Mouse (Mus musculus): Measurements from ENCODE around the gene Cd99l2. TPM values are rescaled to one million over a fixed set of nuclear protein-coding genes. Genes with fewer than 3 reads are reported as not detected.
A peak's percentile ranks its signal among the peaks of the same experiment; 100 is the strongest.
"Not testable (repeated sequence)": the region's sequence is repeated elsewhere in the genome, so short reads cannot be mapped to it uniquely, and the experiment has no call there.

Gene Cd99l2
- total and polyA plus RNA-seq, 3 experiments: 3.7 to 22.2 (median 16.1) TPM

DNA sequence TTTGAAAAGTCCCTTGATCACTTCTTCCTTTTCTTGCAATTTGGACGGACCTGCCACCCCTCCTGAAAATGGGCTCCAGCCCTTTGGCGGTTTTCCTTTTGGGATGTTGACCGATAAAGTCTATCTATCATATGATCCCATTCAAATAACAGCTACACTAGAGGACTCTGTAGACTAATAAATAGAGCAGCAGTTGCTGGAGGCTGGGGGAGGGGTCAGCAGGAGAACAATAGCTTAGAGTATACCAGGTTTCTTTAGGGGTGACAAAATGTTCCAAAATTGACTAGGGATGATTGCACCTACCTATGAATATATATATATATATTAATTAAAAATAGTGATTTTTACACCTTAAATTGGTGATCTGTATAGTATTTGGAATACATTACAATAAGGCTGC, 35.5 kb upstream of the Cd99l2 start:
- Histone ChIP-seq H3K4me3 (ENCODE audit: low read depth, low read length) (no peak overlapping the region), H3K27me3 (ENCODE audit: insufficient read depth, low read length) (no peaks in the 10 kb centered on the region), H3K4me1 (ENCODE audit: insufficient read depth, low read depth, low read length) (peaks cover 52% of the 10 kb centered on the region), H3K36me3 (replicated peaks) (no peaks in the 10 kb centered on the region), H3K9me3 (replicated peaks) (no peaks in the 10 kb centered on the region)
- no peak for TF ChIP-seq CTCF (IDR thresholded peaks at IDR 0.05; ENCODE audit: low read depth, low read length)
- TF ChIP-seq POLR2AphosphoS5 (IDR thresholded peaks at IDR 0.05; ENCODE audit: insufficient replicate concordance, low read depth, low read length): no peak
- TF ChIP-seq GATA2 (IDR thresholded peaks at IDR 0.05; ENCODE audit: borderline replicate concordance, low read depth, low read length): no peak
- no peak for TF ChIP-seq GATA1 (IDR thresholded peaks at IDR 0.05; ENCODE audit: borderline replicate concordance, low read length)
- TF ChIP-seq TAL1 (conservative IDR thresholded peaks at IDR 0.05; ENCODE audit: low read depth, low read length): no peak
- ATAC-seq (ENCODE audit: extremely low read depth, insufficient number of reproducible peaks, low FRiP score, poor library complexity, severe bottlenecking) (no peak), DNase-seq (ENCODE audit: low spot score) (no peak)

DNA sequence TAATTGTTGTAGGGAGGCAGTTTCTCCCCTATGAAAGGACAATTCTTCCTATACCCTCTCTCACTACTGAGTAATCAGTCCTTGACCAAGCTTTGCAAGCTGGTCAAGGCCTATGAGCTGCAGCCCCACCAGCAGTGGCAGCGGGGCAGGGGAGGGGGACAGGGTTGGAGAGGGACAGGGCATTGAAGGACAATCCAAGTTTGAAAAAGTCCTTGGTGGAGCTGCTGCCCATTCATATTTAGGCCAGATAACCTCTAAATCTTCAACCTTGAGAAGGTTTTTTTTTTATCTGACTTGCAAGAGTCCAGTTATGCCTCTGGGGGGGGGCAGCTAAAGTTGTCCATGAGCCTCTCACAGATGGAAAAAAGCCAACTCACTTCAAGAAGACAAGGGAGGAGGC, 34.8 kb upstream of the Cd99l2 start:
- DNase-seq (ENCODE audit: low spot score) (no peak), ATAC-seq (ENCODE audit: extremely low read depth, insufficient number of reproducible peaks, low FRiP score, poor library complexity, severe bottlenecking) (no peak)
- Histone ChIP-seq H3K4me3 (ENCODE audit: low read depth, low read length) (no peak overlapping the region), H3K27me3 (ENCODE audit: insufficient read depth, low read length) (no peaks in the 10 kb centered on the region), H3K9me3 (replicated peaks) (no peaks in the 10 kb centered on the region), H3K36me3 (replicated peaks) (no peaks in the 10 kb centered on the region), H3K4me1 (ENCODE audit: insufficient read depth, low read depth, low read length) (peaks cover 47% of the 10 kb centered on the region)
- TF ChIP-seq CTCF (IDR thresholded peaks at IDR 0.05; ENCODE audit: low read depth, low read length) (no peak), GATA2 (IDR thresholded peaks at IDR 0.05; ENCODE audit: borderline replicate concordance, low read depth, low read length) (no peak), TAL1 (conservative IDR thresholded peaks at IDR 0.05; ENCODE audit: low read depth, low read length) (no peak), POLR2AphosphoS5 (IDR thresholded peaks at IDR 0.05; ENCODE audit: insufficient replicate concordance, low read depth, low read length) (no peak), GATA1 (IDR thresholded peaks at IDR 0.05; ENCODE audit: borderline replicate concordance, low read length) (no peak)

- peak; percentile 77 for ATAC-seq (ENCODE audit: extremely low read depth, insufficient number of reproducible peaks, low FRiP score, poor library complexity, severe bottlenecking)
- Histone ChIP-seq H3K4me3 (ENCODE audit: low read depth, low read length) (no peak overlapping the region; the same call in 1 of the 2 replicates), H3K36me3 (replicated peaks) (no peaks in the 10 kb centered on the region)
Measured at GRCm38 (mm10) chrX:71525593-71526299, 33.1 kb upstream of the Cd99l2 start.

GRCm38 (mm10) chrX:71524310-71524709, 31.7 kb upstream of the Cd99l2 start:
- no peaks in the 10 kb centered on the region for H3K27me3 ChIP-seq (ENCODE audit: insufficient read depth, low read length)
- TF ChIP-seq GATA1 (IDR thresholded peaks at IDR 0.05; ENCODE audit: borderline replicate concordance, low read length) (no peak), POLR2AphosphoS5 (IDR thresholded peaks at IDR 0.05; ENCODE audit: insufficient replicate concordance, low read depth, low read length) (no peak), GATA2 (IDR thresholded peaks at IDR 0.05; ENCODE audit: borderline replicate concordance, low read depth, low read length) (no peak), CTCF (IDR thresholded peaks at IDR 0.05; ENCODE audit: low read depth, low read length) (no peak), TAL1 (conservative IDR thresholded peaks at IDR 0.05; ENCODE audit: low read depth, low read length) (no peak)
- peaks cover 42% of the 10 kb centered on the region for H3K4me1 ChIP-seq (ENCODE audit: insufficient read depth, low read depth, low read length)
- no peaks in the 10 kb centered on the region for H3K36me3 ChIP-seq (replicated peaks)
- H3K4me3 ChIP-seq (ENCODE audit: low read depth, low read length): no peak overlapping the region
- H3K9me3 ChIP-seq (replicated peaks): no peaks in the 10 kb centered on the region
- ATAC-seq (ENCODE audit: extremely low read depth, insufficient number of reproducible peaks, low FRiP score, poor library complexity, severe bottlenecking) (no peak), DNase-seq (ENCODE audit: low spot score) (no peak)

More at GRCm38 (mm10) chrX:71525593-71526299, 33.1 kb upstream of the Cd99l2 start:
- TF ChIP-seq GATA2 (IDR thresholded peaks at IDR 0.05; ENCODE audit: borderline replicate concordance, low read depth, low read length) (no peak), POLR2AphosphoS5 (IDR thresholded peaks at IDR 0.05; ENCODE audit: insufficient replicate concordance, low read depth, low read length) (no peak), TAL1 (conservative IDR thresholded peaks at IDR 0.05; ENCODE audit: low read depth, low read length) (peak; percentile 55)
- peaks cover 41% of the 10 kb centered on the region for H3K4me1 ChIP-seq (ENCODE audit: insufficient read depth, low read depth, low read length)
- H3K9me3 ChIP-seq (replicated peaks): no peaks in the 10 kb centered on the region
- H3K27me3 ChIP-seq (ENCODE audit: insufficient read depth, low read length): no peaks in the 10 kb centered on the region
- no peak for DNase-seq (ENCODE audit: low spot score)

DNA sequence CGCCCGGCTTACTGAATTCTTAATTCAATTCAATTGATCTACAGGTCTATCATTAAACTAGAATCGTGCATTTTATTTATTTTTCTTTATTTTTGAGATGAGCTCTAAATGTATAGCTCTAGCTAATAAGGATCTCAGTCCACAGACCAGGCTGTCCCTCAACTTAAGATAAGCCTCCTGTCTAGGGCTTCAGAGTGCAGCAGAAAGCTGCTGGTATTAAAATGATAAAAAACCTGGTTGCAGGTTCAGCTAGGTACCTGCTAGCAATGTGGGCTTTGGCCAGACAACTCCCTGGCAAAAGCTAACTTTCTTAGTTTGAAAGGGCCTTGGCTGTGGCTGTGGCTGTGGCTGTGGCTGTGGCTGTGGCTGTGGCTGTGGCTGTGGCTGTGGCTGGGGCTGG, 30.2 kb upstream of the Cd99l2 start:
- Histone ChIP-seq H3K9me3 (replicated peaks) (no peaks in the 10 kb centered on the region), H3K4me1 (ENCODE audit: insufficient read depth, low read depth, low read length) (peaks cover 33% of the 10 kb centered on the region), H3K36me3 (replicated peaks) (no peaks in the 10 kb centered on the region), H3K27me3 (ENCODE audit: insufficient read depth, low read length) (no peaks in the 10 kb centered on the region), H3K4me3 (ENCODE audit: low read depth, low read length) (no peak overlapping the region)
- ATAC-seq (ENCODE audit: extremely low read depth, insufficient number of reproducible peaks, low FRiP score, poor library complexity, severe bottlenecking): no peak
- no peak for DNase-seq (ENCODE audit: low spot score)
- TF ChIP-seq GATA2 (IDR thresholded peaks at IDR 0.05; ENCODE audit: borderline replicate concordance, low read depth, low read length): no peak
- TF ChIP-seq POLR2AphosphoS5 (IDR thresholded peaks at IDR 0.05; ENCODE audit: insufficient replicate concordance, low read depth, low read length): no peak
- TF ChIP-seq GATA1 (IDR thresholded peaks at IDR 0.05; ENCODE audit: borderline replicate concordance, low read length): no peak
- TF ChIP-seq CTCF (IDR thresholded peaks at IDR 0.05; ENCODE audit: low read depth, low read length): no peak
- TF ChIP-seq TAL1 (conservative IDR thresholded peaks at IDR 0.05; ENCODE audit: low read depth, low read length): no peak

DNA sequence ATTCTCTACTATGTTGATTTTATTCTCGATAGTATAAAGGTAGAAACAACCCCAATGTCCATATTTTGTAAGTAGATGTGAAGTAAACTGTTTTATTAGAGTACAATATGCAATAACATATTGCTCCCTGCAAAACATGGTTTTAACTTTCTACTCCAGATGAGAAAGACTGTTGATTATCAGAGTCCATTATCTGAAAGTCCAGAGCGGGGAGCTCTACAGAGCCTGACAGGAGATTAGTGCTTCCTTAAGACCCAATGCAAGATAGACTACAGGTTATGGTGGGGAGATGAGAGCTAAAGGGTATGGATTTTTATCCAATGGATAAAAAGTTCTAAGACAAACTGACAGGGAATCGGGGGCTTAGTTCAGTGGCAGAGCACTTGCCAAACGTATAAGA, 26.6 kb upstream of the Cd99l2 start:
- TF ChIP-seq POLR2AphosphoS5 (IDR thresholded peaks at IDR 0.05; ENCODE audit: insufficient replicate concordance, low read depth, low read length): no peak
- TF ChIP-seq CTCF (IDR thresholded peaks at IDR 0.05; ENCODE audit: low read depth, low read length): no peak
- TF ChIP-seq GATA2 (IDR thresholded peaks at IDR 0.05; ENCODE audit: borderline replicate concordance, low read depth, low read length): no peak
- TF ChIP-seq TAL1 (conservative IDR thresholded peaks at IDR 0.05; ENCODE audit: low read depth, low read length): no peak
- no peak for TF ChIP-seq GATA1 (IDR thresholded peaks at IDR 0.05; ENCODE audit: borderline replicate concordance, low read length)
- Histone ChIP-seq H3K36me3 (replicated peaks) (no peaks in the 10 kb centered on the region), H3K27me3 (ENCODE audit: insufficient read depth, low read length) (no peaks in the 10 kb centered on the region), H3K4me3 (ENCODE audit: low read depth, low read length) (no peak overlapping the region), H3K4me1 (ENCODE audit: insufficient read depth, low read depth, low read length) (peaks cover 6% of the 10 kb centered on the region; the same call in 1 of the 2 replicates), H3K9me3 (replicated peaks) (no peaks in the 10 kb centered on the region)
- ATAC-seq (ENCODE audit: extremely low read depth, insufficient number of reproducible peaks, low FRiP score, poor library complexity, severe bottlenecking): no peak
- DNase-seq (ENCODE audit: low spot score): no peak

- not testable (repeated sequence) for H3K36me3 ChIP-seq (replicated peaks); DNase-seq (ENCODE audit: low spot score); H3K4me1 ChIP-seq (ENCODE audit: insufficient read depth, low read depth, low read length); H3K27me3 ChIP-seq (ENCODE audit: insufficient read depth, low read length); H3K9me3 ChIP-seq (replicated peaks); H3K4me3 ChIP-seq (ENCODE audit: low read depth, low read length); ATAC-seq (ENCODE audit: extremely low read depth, insufficient number of reproducible peaks, low FRiP score, poor library complexity, severe bottlenecking)
Measured at GRCm38 (mm10) chrX:71506591-71506990, 13.9 kb upstream of the Cd99l2 start.
